Mouse (Mus musculus): Measurements from ENCODE around the gene Zfp382.
A peak's percentile ranks its signal among the peaks of the same experiment; 100 is the strongest.
"Not testable (repeated sequence)": the region's sequence is repeated elsewhere in the genome, so short reads cannot be mapped to it uniquely, and the experiment has no call there.

The Zfp382 gene

GRCm38 (mm10) chr7:30154040-30154439 lies 32.3 kb downstream of the Zfp382 start:
- DNase-seq = no peak

GRCm38 (mm10) chr7:30155507-30155906 lies 33.8 kb downstream of the Zfp382 start:
- no peak for DNase-seq

- no peak for DNase-seq
These were observed 41.4 kb downstream of the Zfp382 start for GRCm38 (mm10) chr7:30163113-30163512.

- no peak for DNase-seq
These were observed 43.0 kb downstream of the Zfp382 start for GRCm38 (mm10) chr7:30164745-30165144.

GRCm38 (mm10) chr7:30168914-30169582 lies 47.3 kb downstream of the Zfp382 start:
- no peak for DNase-seq

- peak; percentile 98 for DNase-seq
These were observed 48.0 kb downstream of the Zfp382 start, which contains the start of gene Zfp146 for GRCm38 (mm10) chr7:30169583-30170282. TSS of gene Zfp146 (minus strand) at chr7:30169750.

GRCm38 (mm10) chr7:30170283-30170951 lies 48.7 kb downstream of the Zfp382 start:
- no peak for DNase-seq

GRCm38 (mm10) chr7:30176474-30176873 lies 54.7 kb downstream of the Zfp382 start:
- no peak for DNase-seq

GRCm38 (mm10) chr7:30178256-30178655 lies 56.5 kb downstream of the Zfp382 start:
- DNase-seq = no peak

GRCm38 (mm10) chr7:30181308-30181707 lies 59.6 kb downstream of the Zfp382 start:
- DNase-seq = peak; percentile 85

- not testable (repeated sequence) for DNase-seq
These were observed 60.2 kb downstream of the Zfp382 start for GRCm38 (mm10) chr7:30181929-30182328.

GRCm38 (mm10) chr7:30183189-30183588 lies 61.4 kb downstream of the Zfp382 start:
- DNase-seq = not testable (repeated sequence)

GRCm38 (mm10) chr7:30183879-30184289 lies 62.1 kb downstream of the Zfp382 start, which contains the start of gene Cox7a1:
TSS of gene Cox7a1 (plus strand) at chr7:30184144.
- DNase-seq = peak; percentile 93
